Mouse (Mus musculus): ENCODE results near the gene Abhd2. TPM values are rescaled to one million over a fixed set of nuclear protein-coding genes. Genes with fewer than 3 reads are reported as not detected.

Gene Abhd2
- total RNA-seq, 2 experiments from 2014 or later: 112 to 114 TPM

- DNase-seq: no peak
- intact Hi-C loops (cut with DNase I): no loop called here
Observed at GRCm38 (mm10) chr7:79368664-79369063, 95.7 kb downstream of the Abhd2 start.

DNA sequence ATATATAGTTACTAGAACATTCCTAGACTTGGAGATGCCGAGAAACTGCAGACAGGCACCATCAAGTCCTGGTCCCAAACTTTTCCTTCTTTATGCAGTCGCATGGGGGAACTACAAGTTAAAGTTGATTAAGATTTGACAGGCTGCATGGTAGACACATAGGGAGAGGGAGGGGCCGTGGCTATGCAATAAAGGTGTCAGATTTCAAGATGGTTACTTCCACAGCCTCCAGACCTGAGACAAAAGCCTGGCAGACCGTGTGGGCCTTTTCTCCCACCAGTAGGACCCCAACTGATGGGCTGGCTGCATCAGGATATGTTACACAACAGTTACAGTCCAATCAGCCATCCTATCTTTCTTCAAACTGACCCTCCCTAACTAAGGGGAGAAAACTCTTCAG is 96.4 kb downstream of the Abhd2 start:
- intact Hi-C loops (cut with DNase I): no loop called here
- no peak for DNase-seq

GRCm38 (mm10) chr7:79371321-79371879 is 98.4 kb downstream of the Abhd2 start:
- intact Hi-C loops (cut with DNase I): no loop called here
- peak; percentile 81 for DNase-seq

DNA sequence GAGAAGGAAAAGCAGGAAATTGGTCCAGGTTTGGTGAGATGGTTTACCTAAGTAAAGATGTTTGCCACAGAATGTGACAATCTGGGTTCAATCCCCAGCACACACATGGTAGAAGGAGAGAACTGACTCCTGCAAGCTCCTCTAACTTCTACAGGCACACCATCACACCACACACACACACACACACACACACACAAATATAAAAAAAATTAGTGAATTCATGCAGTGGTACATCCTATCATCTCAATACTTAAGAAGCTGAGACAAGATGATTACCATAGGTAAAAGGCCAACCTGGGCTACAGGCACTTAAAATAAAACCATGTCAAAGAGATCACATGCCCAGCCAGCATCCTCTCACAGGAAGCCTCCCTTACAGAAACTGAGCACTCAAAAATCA is 101.0 kb downstream of the Abhd2 start:
- DNase-seq: no peak
- intact Hi-C loops (cut with DNase I): no loop called here

DNA sequence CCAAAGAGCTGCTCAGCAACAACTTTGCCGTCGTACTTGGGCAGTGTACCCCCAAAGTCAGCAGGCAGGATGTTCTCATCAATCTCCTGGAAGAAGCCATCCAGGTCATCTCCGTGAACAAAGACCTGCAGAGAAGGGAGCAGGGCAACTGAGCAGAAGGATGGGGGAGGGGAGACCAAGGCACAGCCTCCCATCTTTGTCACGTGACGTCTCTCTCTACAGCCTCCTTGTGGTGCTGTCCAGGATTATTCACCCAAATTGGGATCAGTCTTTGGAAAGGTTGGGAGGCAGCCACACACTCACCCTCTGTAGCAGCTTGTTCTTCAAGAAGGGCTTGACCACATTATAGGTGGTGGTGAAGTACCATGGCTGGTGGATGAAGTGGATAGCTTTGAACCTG is 102.6 kb downstream of the Abhd2 start:
- intact Hi-C loops (cut with DNase I): no loop called here

DNA sequence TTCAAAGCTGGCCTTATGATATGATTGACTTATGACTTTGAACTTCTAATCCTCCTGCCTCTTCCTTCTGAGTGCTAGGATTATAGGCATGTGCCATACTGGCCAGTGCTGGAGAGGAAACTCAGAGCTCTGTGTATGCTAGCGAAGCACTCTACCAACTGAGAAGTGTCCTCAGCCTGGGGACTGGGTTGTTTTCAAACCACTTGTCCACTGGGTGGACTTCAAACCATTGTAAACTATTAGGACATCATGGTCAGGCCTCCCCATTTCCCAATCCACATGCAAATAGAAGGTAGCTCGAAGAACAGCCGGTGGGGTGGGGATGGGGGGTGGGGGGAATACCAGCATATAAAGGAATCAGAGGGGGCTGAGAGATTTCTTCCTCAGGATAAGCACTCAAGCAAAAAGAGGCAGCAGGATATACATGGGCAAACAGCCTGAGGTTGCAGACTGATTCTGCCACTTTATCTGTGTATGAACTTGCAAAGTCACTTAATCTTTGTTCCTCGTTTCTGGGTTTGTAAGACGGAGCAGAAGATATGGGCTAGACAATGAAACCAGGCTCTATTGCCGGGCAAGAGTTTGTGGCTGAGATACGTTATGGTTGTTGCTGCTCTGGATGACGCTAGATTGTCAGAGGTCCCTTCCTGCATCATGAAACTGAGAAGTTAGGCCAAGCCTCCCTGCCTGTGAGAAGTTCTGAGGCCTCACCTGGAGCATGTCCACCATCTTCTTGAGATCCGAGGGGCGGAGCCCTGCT is 103.7 kb downstream of the Abhd2 start:
- intact Hi-C loops (cut with DNase I): no loop called here

More for the DNA sequence above, 102.6 kb downstream of the Abhd2 start:
- no peak for DNase-seq

DNA sequence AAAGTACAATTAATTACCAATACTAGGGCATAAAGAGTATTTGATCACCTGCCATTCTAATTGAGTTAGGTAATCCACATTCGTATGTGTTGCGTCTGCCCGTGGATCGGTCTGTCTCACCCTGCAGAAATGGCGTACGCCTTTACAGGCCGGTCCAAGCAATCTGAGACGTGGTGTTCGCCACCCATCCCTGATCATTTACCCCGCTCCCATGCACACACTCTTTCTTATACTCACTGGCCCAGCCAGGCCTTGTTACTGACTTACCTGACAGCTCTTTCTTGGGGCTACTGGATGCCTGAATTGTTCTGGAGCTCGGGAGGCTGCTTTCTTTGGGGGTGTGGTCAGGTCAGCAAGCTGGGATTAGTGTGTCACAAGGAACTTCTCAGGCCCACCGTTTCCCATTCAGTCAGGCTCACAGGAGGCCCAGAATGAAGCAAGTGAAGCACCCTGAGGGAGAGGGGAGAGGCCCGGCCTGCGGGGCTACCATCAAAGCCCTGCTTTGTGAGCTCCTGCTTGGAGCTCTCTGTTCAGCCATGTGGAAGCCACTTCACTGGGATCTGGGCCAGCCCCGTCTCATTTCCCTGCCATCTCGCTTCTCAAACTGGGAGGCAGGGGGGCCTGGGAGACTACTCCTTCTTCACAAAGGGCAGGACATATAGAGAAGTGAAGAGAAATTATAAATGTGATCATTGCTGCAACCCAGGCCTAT is 113.6 kb downstream of the Abhd2 start, which contains the start of gene Rlbp1:
Gene Rlbp1, minus strand, starts transcription at position 627 of the 712 bp plus-strand sequence.
- peak; percentile 84 for DNase-seq
- intact Hi-C loops (cut with DNase I): no loop called here

More for the DNA sequence above, 103.7 kb downstream of the Abhd2 start:
- no peak for DNase-seq

- intact Hi-C loops (cut with DNase I): no loop called here
- no peak for DNase-seq
Observed at GRCm38 (mm10) chr7:79387140-79387539, 114.1 kb downstream of the Abhd2 start.

DNA sequence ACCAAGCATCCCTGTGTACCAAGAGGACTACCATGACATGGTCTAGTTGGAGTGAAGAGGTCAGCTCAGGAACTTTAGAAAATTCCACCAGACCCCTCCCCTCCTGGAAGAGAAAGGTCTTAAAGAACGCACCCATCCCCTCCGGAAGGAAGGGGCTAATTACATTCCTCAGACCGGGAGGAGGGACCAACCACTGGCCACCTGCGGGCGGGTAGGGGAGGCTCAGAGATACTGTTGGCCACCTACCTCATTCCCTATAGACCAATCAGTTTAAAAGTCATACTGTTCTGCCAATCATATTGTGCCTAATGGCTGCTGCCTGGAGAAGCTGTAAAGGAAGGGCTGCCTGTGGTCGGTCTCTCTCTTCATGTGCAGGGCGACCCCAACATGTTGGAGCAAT is 115.0 kb downstream of the Abhd2 start:
- intact Hi-C loops (cut with DNase I): no loop called here
- no peak for DNase-seq

GRCm38 (mm10) chr7:79388671-79389206 is 115.7 kb downstream of the Abhd2 start:
- no peak for DNase-seq
- intact Hi-C loops (cut with DNase I): no loop called here

- intact Hi-C loops (cut with DNase I): no loop called here
- no peak for DNase-seq
Observed at GRCm38 (mm10) chr7:79390141-79390708, 117.2 kb downstream of the Abhd2 start.

GRCm38 (mm10) chr7:79391471-79391870 is 118.5 kb downstream of the Abhd2 start:
- no peak for DNase-seq
- intact Hi-C loops (cut with DNase I): no loop called here

GRCm38 (mm10) chr7:79391883-79392649 is 119.1 kb downstream of the Abhd2 start, which contains the start of gene Fanci:
Fanci (plus strand) TSS chr7:79391929.
- intact Hi-C loops (cut with DNase I): no loop called here
- DNase-seq: peak; percentile 97

DNA sequence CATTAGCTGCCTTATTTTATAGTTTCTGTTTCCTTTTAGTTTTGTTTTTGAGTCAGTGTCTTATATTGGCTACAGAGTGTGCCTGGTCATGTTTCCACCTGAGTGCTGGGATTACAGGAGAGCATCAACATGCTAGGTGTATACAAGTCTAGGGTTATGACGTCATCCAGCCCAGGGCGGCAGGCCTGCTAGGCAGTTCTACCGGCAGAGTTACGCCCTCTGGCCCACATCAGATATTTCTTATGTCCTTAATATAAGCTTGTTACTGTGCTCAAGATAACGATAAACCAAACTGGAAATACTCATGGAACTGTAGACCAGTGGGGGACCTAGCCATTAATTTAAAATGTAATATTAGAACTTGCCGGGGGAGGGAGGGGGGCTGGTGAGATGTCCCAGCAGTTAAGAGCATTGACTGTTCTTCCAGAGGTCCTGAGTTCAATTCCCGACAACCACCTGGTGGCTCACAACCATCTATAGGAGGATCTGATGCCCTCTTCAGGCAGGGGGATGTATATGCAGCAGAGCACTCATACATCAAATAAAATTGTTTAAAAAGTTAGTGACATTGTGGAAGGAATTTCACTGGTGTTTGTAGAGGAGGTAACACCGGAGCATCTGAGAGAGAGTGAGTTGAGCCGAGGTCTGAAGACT is 120.0 kb downstream of the Abhd2 start:
- DNase-seq: no peak
- intact Hi-C loops (cut with DNase I): no loop called here

DNA sequence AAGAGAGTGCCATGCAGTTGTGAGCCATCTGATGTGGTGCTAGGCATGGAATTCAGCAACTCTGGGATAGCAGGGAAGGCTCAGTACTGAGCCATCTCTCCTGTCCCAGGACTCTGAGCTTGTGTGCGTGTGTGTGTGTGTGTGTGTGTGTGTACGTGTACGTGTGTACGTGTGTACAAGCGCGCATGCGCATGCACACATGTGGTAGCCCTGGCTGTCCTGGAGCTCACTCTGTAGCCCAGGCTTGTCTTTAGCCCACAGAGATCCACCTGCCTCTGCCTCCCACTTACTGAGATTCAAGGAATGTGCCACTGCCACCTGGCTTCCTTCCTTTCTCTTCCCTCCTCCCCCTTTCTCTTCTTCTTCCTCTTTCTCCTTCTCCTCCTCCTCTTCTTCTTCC is 120.9 kb downstream of the Abhd2 start:
- intact Hi-C loops (cut with DNase I): no loop called here
- no peak for DNase-seq

GRCm38 (mm10) chr7:79394666-79395065 is 121.7 kb downstream of the Abhd2 start:
- intact Hi-C loops (cut with DNase I): no loop called here
- DNase-seq: no peak

DNA sequence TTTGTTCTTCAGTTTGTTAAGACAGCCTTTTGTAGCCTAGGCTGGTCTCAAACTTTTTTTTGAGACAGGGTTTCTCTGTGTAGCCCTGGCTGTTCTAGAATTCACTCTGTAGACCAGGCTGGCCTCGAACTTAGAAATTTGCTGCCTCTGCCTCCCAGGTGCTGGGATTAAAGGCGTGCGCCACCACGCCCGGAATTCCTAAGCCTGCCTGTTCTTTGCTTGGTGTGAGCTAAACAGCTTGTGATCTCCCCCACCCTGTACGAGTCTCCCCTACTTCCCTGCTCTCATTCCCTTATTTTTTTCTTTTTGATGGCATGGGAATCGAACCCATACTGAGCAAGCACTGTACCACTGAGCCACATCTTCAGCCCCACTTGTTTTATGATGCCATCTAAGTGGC is 122.2 kb downstream of the Abhd2 start:
- intact Hi-C loops (cut with DNase I): no loop called here
- no peak for DNase-seq

GRCm38 (mm10) chr7:79397446-79397963 is 124.5 kb downstream of the Abhd2 start:
- no peak for DNase-seq
- intact Hi-C loops (cut with DNase I): no loop called here

DNA sequence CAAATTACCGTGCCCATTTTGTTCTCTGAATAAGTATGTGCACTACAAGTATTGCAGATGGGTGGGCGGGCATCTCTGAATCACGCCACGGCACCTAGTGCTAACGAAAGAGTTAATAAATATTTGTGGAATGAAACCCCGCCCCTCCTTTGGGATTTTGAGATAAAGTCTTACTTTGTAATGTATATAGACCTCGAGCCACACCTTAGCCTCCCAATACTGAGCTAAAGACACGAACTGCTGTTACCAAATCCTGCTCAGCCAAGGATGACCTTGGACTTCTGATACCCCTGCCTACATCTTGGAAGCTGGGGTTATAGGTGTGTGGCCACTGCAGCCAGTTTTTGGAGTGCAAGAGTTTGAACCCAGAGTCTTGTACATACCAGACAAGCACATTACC is 125.4 kb downstream of the Abhd2 start:
- intact Hi-C loops (cut with DNase I): no loop called here
- DNase-seq: no peak

DNA sequence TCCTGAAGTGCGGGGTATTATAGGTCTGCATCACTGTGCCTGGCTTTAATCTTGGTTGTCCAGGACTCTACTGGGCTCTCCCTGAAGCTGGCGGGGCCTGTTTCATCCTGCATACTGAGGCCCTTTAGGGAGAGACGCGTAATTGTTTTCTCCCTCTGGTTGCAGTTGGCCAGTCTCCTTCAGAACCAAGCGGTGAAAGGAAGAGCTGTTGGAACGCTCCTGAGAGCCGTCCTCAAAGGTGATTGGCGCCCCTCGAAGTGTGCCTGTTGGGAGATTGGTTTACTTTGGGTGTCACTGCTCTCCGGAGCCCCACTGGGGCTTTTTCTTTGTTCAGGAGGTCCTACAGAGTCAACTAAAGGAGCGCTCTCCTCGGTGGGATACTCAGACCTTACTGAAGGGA is 126.0 kb downstream of the Abhd2 start:
- no peak for DNase-seq
- intact Hi-C loops (cut with DNase I): no loop called here

All from left cerebral cortex, postnatal 4 days (tissue).